Mouse (Mus musculus) CH12.LX (cell line): ENCODE results near the gene Dop1a.

Experiments
- CTCF ChIP-seq, 2 experiments: IDR thresholded peaks in 1 of 2; conservative IDR thresholded peaks in 1 of 2; 2 replicates each; pipeline ENCODE4 v1.5.1; 2011 to 2012; ENCODE audit warnings: low read depth in 2 of 2, low read length in 2 of 2, improper control_type of control experiment in 1 of 2, inconsistent platforms in 1 of 2, mild to moderate bottlenecking in 1 of 2, moderate library complexity in 1 of 2
- MAX ChIP-seq: IDR thresholded peaks from 2 replicates; pipeline ENCODE4 v1.6.1; 2011; ENCODE audit warnings: low read length, improper control_type of control experiment
- POLR2A ChIP-seq: IDR thresholded peaks from 2 replicates; pipeline ENCODE4 v1.6.1; 2011; ENCODE audit warnings: low read depth, mild to moderate bottlenecking, improper control_type of control experiment, low read length
- RAD21 ChIP-seq: IDR thresholded peaks from 2 replicates; pipeline ENCODE4 v1.6.1; 2011; ENCODE audit warnings: low read depth, mild to moderate bottlenecking, low read length, improper control_type of control experiment, moderate library complexity
- ZC3H11A ChIP-seq: IDR thresholded peaks from 2 replicates; pipeline ENCODE4 v1.6.1; 2012; ENCODE audit warnings: low read depth, mild to moderate bottlenecking, inconsistent platforms, low read length, improper control_type of control experiment

DNA sequence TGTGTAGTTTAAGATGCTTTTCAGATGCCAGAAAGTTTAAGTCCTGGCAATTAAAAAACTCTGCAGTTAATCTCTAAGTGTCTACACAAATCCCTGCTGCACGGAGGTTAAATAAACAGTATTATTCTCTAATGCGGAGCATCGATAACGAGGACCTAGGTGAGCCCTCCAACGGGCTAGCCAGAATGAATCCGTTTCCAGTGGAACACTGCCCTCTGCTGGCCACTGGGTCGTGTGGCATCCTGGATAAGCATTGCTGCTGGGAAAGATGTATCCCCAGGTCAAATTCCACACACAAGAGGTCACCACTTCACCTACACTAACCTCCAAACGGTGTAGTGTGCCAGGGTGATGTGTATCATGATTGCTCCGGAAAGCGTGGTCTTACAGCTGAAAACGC, 17.4 kb upstream of the Dop1a start:
- TF ChIP-seq POLR2A, result no peak
- TF ChIP-seq CTCF (conservative IDR thresholded peaks at IDR 0.05 in 1 of 2, IDR thresholded peaks at IDR 0.05 in 1 of 2; ENCODE audit: low read depth in 2 of 2, low read length in 2 of 2), result peak; percentile 92 to 98
- TF ChIP-seq ZC3H11A, result peak; percentile 36; the same call in 1 of the 2 replicates
- TF ChIP-seq MAX, result no peak
- TF ChIP-seq RAD21, result peak; percentile 94
